Mouse (Mus musculus) limb, embryonic 14.5 days (tissue): ENCODE measurements around the gene Nup210l. TPM values are rescaled to one million over a fixed set of nuclear protein-coding genes. Genes with fewer than 3 reads are reported as not detected.

Experiments
- ATAC-seq: fragments of 200-750 bp; cut with Nextera tagmentation; 2 replicates; pipeline ENCODE4 v1.8.0; 2017; ENCODE audit warnings: low read depth, moderate number of reproducible peaks, moderate TSS enrichment; ENCODE audit not compliant: low FRiP score
- DNase-seq: peaks from one replicate; pipeline ENCODE4 v3.0.0-alpha.2; 2015; ENCODE audit warnings: low spot score
- H3K27ac ChIP-seq: fragments of 300-500 bp; sonication (generic); replicated peaks from 2 replicates; pipeline ENCODE4 v1.5.1; 2014; ENCODE audit warnings: low read depth, mild to moderate bottlenecking, low read length, moderate library complexity, mixed read lengths
- H3K27me3 ChIP-seq: fragments of 300-500 bp; sonication (generic); 2 replicates; pipeline ENCODE4 v1.6.1; 2014; ENCODE audit warnings: low read length, mixed read lengths; ENCODE audit not compliant: control insufficient read depth, insufficient read depth
- H3K36me3 ChIP-seq: fragments of 300-500 bp; sonication (generic); 2 replicates; pipeline ENCODE4 v1.6.1; 2014; ENCODE audit warnings: mild to moderate bottlenecking, low read length, moderate library complexity, mixed read lengths; ENCODE audit not compliant: control insufficient read depth, insufficient read depth
- H3K4me1 ChIP-seq: fragments of 300-500 bp; sonication (generic); 2 replicates; pipeline ENCODE4 v1.6.1; 2014; ENCODE audit warnings: antibody characterized with exemption, low read length, mixed read lengths; ENCODE audit not compliant: control insufficient read depth, insufficient read depth
- H3K4me2 ChIP-seq: fragments of 300-500 bp; sonication (generic); replicated peaks from 2 replicates; pipeline ENCODE4 v1.6.1; 2014; ENCODE audit warnings: low read depth, mild to moderate bottlenecking, low read length, moderate library complexity; ENCODE audit not compliant: severe bottlenecking
- H3K4me3 ChIP-seq: fragments of 300-500 bp; sonication (generic); replicated peaks from 2 replicates; pipeline ENCODE4 v1.5.1; 2014; ENCODE audit warnings: low read length
- H3K9ac ChIP-seq: fragments of 300-500 bp; sonication (generic); 2 replicates; pipeline ENCODE4 v1.6.1; 2014; ENCODE audit warnings: mild to moderate bottlenecking, low read depth, low read length, moderate library complexity; ENCODE audit not compliant: severe bottlenecking
- H3K9me3 ChIP-seq: fragments of 300-500 bp; sonication (generic); 2 replicates; pipeline ENCODE4 v1.6.1; 2016; ENCODE audit warnings: low read length; ENCODE audit not compliant: control insufficient read depth
- POLR2A ChIP-seq: fragments of 200-500 bp; IDR thresholded peaks from 2 replicates; pipeline ENCODE4 v1.8.0; 2012; ENCODE audit warnings: inconsistent platforms, mild to moderate bottlenecking, moderate library complexity, borderline replicate concordance; ENCODE audit not compliant: insufficient read depth, insufficient read length; ENCODE audit errors: extremely low read depth
- WGBS: fragments of 180-500 bp; shearing (Covaris S2); extraction: QIAGEN DNeasy Blood & Tissue Kit; methylation state at CpG from one replicate; pipeline ENCODE4 v1.1.7; 2014; 5-methylcytosine and 5-hydroxymethylcytosine counted together
- polyA plus RNA-seq, 2 experiments: library from polyadenylated mRNA; depleted of rRNA in 1 of 2; stranded (reverse) in 1 of 2; unstranded in 1 of 2; fragments of >200 nt; fragmentation: Nextera tagmentation in 1 of 2; extraction: Ambion mirVana in 1 of 2; gene quantifications; 2 replicates each; pipeline versions ENCODE4 v1.2.1 to v1.2.3; 2012 to 2014

Gene Nup210l
- polyA plus RNA-seq, 2 experiments = 0.30 to 2.5 TPM

GRCm38 (mm10) chr3:90084790-90085189 lies 19.1 kb upstream of the Nup210l start:
- H3K4me3 ChIP-seq = no peak overlapping the region
- no peak for ATAC-seq
- H3K4me1 ChIP-seq = peaks cover 34% of the 10 kb centered on the region
- H3K9me3 ChIP-seq = no peaks in the 10 kb centered on the region
- no peak overlapping the region for H3K4me2 ChIP-seq
- peaks cover 52% of the 10 kb centered on the region for H3K36me3 ChIP-seq
- no peak overlapping the region for H3K27ac ChIP-seq
- H3K27me3 ChIP-seq = no peaks in the 10 kb centered on the region
- WGBS = 72% methylated on average over 4 of the region's 4 CpGs
- DNase-seq = no peak
- TF ChIP-seq POLR2A = no peak
- no peak overlapping the region for H3K9ac ChIP-seq

GRCm38 (mm10) chr3:90085281-90085680 lies 18.7 kb upstream of the Nup210l start:
- Histone ChIP-seq H3K27me3 (no peaks in the 10 kb centered on the region), H3K27ac (no peak overlapping the region), H3K9me3 (no peaks in the 10 kb centered on the region), H3K4me2 (no peak overlapping the region), H3K36me3 (peaks cover 57% of the 10 kb centered on the region), H3K4me3 (no peak overlapping the region), H3K9ac (no peak overlapping the region), H3K4me1 (peaks cover 34% of the 10 kb centered on the region)
- DNase-seq (no peak), ATAC-seq (no peak)
- 91% methylated on average over 6 of the region's 6 CpGs for WGBS
- TF ChIP-seq POLR2A = no peak

GRCm38 (mm10) chr3:90086068-90086467 lies 17.9 kb upstream of the Nup210l start:
- peaks cover 32% of the 10 kb centered on the region for H3K4me1 ChIP-seq
- no peaks in the 10 kb centered on the region for H3K27me3 ChIP-seq
- peaks cover 65% of the 10 kb centered on the region for H3K36me3 ChIP-seq
- H3K27ac ChIP-seq = no peak overlapping the region
- WGBS = 89% methylated on average over 5 of the region's 5 CpGs
- ATAC-seq = no peak
- H3K9me3 ChIP-seq = no peaks in the 10 kb centered on the region
- no peak for TF ChIP-seq POLR2A
- no peak overlapping the region for H3K4me3 ChIP-seq
- no peak overlapping the region for H3K4me2 ChIP-seq
- no peak for DNase-seq
- no peak overlapping the region for H3K9ac ChIP-seq

- 92% methylated on average over 2 of the region's 2 CpGs for WGBS
- no peaks in the 10 kb centered on the region for H3K27me3 ChIP-seq
- H3K4me2 ChIP-seq = no peak overlapping the region
- no peaks in the 10 kb centered on the region for H3K9me3 ChIP-seq
- H3K9ac ChIP-seq = no peak overlapping the region
- ATAC-seq = no peak
- no peak overlapping the region for H3K4me3 ChIP-seq
- no peak for DNase-seq
- H3K36me3 ChIP-seq = peaks cover 85% of the 10 kb centered on the region
- no peak overlapping the region for H3K27ac ChIP-seq
- peaks cover 12% of the 10 kb centered on the region; the same call in 1 of the 2 replicates for H3K4me1 ChIP-seq
- no peak for TF ChIP-seq POLR2A
These were observed 15.3 kb upstream of the Nup210l start for GRCm38 (mm10) chr3:90088617-90089016.

GRCm38 (mm10) chr3:90090892-90091291 lies 13.0 kb upstream of the Nup210l start:
- TF ChIP-seq POLR2A = no peak
- Histone ChIP-seq H3K9me3 (no peaks in the 10 kb centered on the region), H3K27me3 (no peaks in the 10 kb centered on the region), H3K4me1 (no peaks in the 10 kb centered on the region), H3K27ac (no peak overlapping the region), H3K4me3 (no peak overlapping the region), H3K4me2 (no peak overlapping the region), H3K9ac (no peak overlapping the region), H3K36me3 (peaks cover 97% of the 10 kb centered on the region)
- 84% methylated on average over 6 of the region's 6 CpGs for WGBS
- ATAC-seq = no peak
- no peak for DNase-seq

- H3K4me3 ChIP-seq = no peak overlapping the region
- no peaks in the 10 kb centered on the region for H3K4me1 ChIP-seq
- no peak overlapping the region for H3K27ac ChIP-seq
- no peaks in the 10 kb centered on the region for H3K27me3 ChIP-seq
- WGBS = 93% methylated on average over 3 of the region's 3 CpGs
- no peak for TF ChIP-seq POLR2A
- DNase-seq = no peak
- H3K36me3 ChIP-seq = peaks cover 75% of the 10 kb centered on the region
- no peak overlapping the region for H3K9ac ChIP-seq
- no peaks in the 10 kb centered on the region for H3K9me3 ChIP-seq
- no peak for ATAC-seq
- H3K4me2 ChIP-seq = no peak overlapping the region
These were observed 9.5 kb upstream of the Nup210l start for GRCm38 (mm10) chr3:90094453-90094852.
